Mouse (Mus musculus): ENCODE results near the gene Gm16867.
"Not testable (repeated sequence)": the region's sequence is repeated elsewhere in the genome, so short reads cannot be mapped to it uniquely, and the experiment has no call there.

The Gm16867 gene

DNA sequence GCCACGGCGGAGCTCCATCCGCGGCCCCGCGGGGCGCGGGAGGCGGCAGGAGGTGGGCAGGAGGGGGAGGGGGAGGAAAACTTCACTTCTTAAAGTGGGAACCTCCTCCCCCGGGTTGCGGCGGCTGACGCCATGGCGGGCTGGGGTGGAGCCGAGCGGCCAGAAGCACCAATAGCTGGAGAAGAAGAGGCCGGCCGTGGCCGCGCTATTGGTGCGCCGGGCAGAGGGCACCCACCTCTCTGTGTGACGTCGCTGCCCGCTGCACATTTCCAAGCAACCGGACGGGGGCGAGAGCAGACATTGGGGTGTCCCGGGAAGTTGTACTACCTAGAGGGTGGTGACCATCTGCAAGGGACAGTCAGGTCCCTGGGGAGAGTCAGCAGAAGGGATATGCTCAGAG lies at the start of gene Gm16867:
Gm16867 (minus strand) TSS at position 189 of the 400 bp plus-strand sequence.
- DNase-seq (ENCODE audit: low read depth) = not testable (repeated sequence)

DNA sequence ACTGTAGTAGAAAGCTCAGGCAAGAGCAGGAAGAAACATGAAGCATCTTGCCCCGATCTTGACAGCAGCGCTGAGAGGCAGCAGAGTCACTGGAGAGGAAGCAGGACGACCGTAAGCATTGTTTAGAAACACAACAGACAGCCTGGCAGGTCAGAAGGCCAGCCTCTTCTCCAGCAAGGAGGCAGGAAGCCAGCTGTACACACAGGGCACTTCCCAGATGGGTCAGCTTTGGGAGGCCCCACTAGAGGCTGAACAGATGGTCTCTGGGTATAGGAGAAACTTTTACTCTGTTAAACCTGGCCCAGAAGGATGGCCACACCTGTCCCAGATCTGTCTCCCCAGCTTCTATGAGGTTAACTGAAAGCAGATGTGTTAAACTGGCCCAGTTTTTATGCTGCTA lies 44.1 kb upstream of the Gm16867 start:
- DNase-seq (ENCODE audit: low read depth) = not testable (repeated sequence)

DNA sequence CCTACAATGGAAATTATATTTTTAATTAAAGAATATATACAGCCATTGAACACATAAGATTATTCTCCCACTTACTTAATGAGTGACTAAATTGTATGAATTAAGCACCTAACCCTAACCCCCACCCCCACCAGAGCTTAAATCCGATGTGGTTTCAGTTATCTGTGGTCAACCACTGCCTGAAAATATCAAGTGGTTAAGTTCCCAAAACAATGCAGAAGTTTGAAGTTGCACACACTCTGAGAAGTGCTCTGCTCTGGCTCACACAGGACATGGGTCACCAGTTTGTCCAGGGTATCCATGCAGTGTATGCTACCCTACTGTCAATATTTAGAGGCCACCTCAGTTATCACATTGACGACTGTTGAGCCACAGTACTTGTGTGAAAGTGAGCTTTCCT lies 41.9 kb upstream of the Gm16867 start:
- not testable (repeated sequence) for DNase-seq (ENCODE audit: low read depth)

DNA sequence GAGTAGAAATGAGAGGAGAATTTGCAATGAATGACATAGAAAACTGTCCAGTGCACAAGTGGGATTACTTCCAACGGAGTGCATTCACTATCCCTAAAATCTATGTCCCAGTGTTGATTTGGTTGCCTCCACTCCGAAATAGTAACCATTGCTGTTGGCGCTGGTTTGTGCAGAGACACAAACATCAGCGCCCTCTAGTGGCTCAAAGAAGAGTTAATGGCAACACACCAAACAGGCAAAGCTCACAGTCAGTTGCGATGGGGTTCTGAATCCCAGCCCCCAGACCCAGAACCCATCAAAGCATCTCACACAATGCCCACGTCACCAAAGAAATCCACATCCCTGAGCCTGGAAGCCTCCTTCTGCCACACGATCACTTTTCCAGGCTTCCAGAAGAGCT lies 40.9 kb upstream of the Gm16867 start:
- not testable (repeated sequence) for DNase-seq (ENCODE audit: low read depth)

DNA sequence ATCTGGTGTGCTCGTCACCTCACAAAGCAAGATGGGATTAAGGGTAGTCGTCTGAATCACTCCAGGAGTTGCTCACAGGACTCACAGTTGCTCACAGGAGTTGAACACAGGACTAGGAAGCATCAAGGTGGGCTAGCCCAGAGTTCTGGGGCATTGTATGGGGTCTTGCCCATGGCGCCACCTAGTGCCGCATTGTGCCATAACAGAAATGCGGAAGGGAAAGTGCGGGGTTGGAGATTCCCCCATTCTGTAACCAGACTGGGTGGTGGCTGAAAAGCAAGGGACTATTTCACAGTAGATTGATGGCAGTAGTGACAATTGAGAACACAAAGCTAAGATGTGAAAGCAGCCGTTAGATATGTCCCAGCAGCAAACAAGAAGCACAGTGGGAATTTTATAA lies 39.5 kb upstream of the Gm16867 start:
- not testable (repeated sequence) for DNase-seq (ENCODE audit: low read depth)

DNA sequence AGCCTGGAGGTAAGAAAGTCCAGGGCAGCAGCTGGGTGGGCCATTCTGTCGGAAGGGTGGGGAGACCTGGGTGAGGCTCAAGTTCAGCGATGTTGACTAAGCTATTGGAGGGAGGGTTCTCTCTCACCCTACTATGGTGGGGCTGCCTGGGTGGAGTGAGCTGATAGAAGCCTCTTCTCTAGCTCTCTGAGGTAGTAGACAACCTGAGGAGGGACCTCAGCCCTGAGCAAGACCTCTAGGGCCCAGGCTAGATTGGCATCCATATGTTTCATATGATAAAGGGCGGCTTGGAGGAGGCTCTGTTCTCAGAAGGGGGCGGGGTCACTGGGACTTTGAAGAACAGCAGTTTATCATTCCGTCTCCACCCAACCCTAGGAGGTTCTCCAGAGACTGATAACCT lies 37.0 kb upstream of the Gm16867 start:
- not testable (repeated sequence) for DNase-seq (ENCODE audit: low read depth)

DNA sequence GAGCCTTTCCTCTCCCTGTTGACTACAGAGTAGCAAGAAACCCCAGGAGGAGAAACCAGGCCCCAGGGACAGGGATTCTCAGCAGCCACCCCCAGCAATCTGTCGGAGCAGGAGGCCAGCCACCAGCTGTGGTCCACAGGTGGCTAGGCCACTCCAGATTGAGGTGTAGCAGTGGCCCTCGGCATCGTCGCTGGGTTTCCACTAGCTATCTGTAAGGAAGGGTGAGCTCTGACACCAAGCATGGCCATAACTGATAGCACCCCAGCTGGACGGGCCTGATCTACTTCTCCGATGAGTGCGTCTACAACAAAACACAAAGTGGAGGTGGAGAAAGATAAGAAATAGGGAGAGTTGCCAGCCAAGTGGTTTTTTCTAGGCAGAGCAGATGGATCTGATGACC lies 33.4 kb upstream of the Gm16867 start:
- DNase-seq (ENCODE audit: low read depth) = not testable (repeated sequence)

DNA sequence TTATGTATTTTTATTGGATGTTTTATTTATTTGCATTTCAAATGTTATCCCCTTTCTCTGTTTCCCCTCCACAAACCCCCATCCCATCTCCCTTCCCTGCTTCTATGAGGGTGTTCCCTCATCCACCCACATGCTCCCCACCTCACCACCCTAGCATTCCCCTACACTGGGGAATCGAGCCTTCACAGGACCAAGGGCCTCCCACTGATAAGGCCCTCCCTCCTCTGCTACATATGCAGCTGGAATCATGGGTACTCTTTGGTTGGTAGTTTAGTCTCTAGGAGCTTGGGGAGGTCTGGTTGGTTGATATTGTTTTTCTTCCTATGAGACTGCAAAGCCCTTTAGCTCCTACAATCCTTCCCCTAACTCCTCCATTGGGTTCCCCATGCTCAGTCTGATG lies 23.0 kb upstream of the Gm16867 start:
- DNase-seq (ENCODE audit: low read depth) = not testable (repeated sequence)

DNA sequence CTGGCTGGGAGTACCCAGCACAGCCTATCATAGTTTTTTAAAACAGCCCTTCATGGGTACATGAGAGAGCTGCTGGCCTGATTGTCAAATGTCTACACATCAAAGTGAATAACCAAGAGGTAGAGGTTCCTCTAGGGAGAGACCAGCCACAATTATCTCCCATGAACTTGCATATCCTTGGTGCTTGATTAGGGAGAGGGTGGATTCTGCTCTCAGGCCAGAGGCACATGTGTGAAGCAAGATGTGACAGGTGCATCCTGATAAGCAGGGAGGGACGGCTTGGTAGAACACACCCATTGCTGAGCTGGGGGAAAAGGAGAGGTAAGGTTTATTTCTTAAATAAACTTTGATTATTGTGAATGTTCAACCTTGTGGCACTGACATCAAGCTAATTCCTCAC lies 19.8 kb upstream of the Gm16867 start:
- DNase-seq (ENCODE audit: low read depth) = not testable (repeated sequence)

DNA sequence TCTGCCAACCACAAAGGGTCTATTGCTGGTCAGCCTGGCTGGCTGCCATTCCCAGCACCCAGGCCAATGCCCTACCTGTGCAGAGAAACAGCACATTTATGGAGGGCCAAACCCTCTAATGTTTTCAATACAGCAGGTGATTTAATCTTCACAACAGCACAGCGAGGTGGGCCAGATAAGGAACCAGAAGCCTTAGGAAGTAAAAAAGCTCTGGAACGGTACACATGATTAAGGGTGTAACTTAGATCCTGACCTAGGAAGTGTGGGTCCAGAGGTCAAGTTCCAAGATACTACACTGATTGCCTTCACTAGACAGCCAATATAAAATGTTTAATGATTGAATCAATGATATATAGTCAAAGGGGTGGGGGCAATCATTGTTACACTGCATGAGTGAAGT lies 17.6 kb upstream of the Gm16867 start:
- not testable (repeated sequence) for DNase-seq (ENCODE audit: low read depth)

DNA sequence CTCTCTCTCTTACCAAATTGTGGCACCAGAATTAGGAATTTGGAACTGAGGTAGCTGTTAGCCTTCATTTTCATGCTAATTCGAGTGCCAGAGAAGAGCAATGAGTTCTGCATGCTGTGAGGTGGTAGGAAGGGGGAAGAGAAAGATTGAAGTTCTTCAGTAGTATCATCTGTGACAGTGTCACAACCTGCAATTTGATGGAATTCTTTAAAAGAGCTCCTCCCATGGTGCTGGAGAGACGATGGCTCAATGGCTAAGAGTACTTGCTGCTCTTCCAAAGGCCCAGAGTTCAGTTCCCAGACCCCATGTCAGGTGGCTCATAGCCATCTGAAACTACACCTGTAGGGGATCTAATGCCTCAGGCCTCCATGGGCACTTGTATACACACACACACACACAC lies 9.3 kb upstream of the Gm16867 start, which contains the start of gene Gm27179:
Gm27179 (minus strand) TSS at position 101 of the 400 bp plus-strand sequence.
- not testable (repeated sequence) for DNase-seq (ENCODE audit: low read depth)

DNA sequence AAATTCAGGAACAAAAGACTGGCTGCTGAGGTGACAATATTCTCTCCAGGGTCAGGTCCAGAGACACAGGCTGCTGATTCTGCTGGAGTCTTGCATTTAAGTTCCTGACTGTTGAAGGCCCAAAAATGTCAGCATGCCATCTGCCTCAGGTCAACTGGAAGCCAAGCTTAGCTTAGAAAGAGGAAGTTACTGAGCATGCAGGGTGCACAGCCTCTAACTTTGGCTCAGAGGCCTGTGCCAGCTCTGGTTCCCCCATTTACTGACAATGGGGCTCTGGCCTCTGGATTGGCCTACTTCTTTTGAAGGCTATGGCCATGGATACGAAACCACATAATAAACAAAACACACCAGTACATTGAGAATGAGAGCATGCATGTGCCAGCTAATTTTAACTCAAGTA lies 3.8 kb upstream of the Gm16867 start:
- DNase-seq (ENCODE audit: low read depth) = not testable (repeated sequence)

DNA sequence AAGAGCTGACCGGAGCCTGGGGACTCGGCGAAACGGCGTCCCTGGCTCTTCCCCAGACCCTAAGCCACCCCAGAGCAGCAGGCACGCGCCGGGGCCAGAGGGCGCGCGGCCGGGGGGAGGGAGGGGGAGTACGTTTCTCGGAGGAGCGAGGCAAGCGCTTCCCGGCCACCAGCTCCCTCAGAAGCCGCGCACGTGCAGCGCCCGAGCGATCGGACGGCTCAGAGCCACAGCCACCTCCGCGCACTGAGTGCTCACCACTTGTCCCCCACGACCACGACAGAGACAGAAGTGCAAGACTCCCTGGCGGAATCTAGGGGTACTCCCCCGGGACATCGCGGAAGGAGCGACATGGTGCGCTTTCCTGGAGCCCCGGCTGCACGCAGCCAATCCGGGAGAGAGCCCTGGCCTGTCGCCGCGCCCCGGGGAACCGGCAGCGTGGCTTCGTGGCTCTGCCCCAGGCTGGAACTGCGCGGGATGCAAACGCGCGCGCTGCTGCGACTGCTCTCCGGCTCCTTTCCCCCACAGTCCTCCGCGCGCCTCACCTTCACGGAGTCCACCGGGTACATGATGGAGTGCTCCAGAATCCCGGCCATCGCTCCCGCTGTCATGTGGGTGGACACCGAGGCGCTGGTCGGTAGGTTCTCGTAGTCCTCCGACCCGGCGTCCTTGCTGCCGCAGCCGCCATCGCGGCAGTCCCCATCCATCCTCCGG lies 567 bp downstream of the Gm16867 start:
- DNase-seq (ENCODE audit: low read depth) = not testable (repeated sequence)

DNA sequence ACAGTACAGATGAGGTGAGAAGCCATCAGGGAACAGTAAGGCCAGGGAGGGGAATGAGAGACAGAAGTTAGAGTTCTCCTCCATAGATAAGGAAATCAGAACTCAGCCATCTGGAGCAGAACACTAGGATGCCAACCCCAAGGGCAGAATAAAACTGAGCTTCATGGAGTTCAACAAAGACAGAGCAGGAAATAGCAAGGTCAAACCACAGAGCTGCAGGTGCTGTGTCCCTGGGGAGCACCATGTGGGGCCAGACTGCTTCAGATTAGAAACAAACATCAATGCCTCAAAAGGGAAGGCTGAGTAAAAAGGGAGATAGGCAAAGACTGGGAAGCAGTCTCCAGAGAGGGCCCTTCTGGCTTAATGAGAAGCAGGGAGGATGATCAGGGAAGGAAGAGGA lies 6.9 kb downstream of the Gm16867 start:
- not testable (repeated sequence) for DNase-seq (ENCODE audit: low read depth)

DNA sequence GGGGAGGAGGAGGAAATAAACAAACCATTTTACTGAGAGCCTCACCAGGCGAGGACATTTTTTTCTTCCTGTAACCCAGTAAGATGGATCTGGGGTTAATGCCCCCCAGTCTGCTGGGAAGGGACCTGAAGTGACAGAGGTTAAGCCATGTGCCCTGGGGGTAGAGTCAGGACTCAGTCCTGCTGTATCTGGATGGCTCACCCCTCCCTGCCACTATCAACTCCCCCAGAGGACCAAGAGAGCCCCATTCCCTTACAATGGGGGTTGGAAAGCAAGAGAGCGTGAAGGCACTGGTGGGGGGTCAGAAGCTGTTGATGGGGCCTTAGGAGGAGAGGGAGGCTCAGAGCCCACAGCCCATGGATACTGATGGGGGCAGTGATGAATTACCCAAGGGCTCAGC lies 8.2 kb downstream of the Gm16867 start:
- DNase-seq (ENCODE audit: low read depth) = not testable (repeated sequence)

DNA sequence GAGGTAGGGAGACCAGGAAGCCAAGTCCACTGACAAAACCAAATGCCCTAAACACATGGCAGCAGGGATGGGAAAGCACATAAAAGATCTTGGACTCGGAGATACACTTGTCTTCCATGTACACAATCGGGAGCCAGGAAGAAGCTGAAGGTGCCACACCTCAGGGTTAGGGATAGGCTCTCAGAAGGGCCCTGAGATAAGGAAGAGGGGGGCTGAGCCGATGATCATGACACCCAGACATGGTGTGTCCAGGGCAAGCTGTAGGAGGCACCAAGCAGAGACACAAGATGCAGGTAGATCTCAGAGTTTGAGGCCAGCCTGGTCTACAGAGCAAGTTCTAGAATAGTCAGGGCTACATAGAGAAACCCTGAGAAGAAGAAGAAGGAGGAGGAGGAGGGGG lies 8.6 kb downstream of the Gm16867 start:
- DNase-seq (ENCODE audit: low read depth) = not testable (repeated sequence)

DNA sequence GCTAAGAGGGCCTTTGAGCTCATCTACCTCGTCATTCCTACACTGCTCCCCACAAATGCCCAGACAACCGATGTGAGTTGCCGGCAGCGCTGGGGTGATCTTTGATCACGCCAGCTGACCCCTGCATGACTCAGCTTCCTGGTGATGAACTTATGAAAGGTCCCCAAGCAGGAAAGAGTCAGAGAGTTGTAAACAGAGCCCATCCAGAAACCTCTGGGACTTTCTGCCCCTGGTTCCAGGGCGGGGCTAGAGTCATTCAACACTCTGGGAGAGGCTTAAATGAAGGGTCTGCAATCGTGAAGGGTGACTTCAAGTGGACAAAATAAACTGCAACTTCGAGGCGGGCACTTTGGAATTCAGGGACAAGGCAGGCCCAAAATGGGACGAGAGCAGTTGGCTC lies 15.2 kb downstream of the Gm16867 start:
- not testable (repeated sequence) for DNase-seq (ENCODE audit: low read depth)

DNA sequence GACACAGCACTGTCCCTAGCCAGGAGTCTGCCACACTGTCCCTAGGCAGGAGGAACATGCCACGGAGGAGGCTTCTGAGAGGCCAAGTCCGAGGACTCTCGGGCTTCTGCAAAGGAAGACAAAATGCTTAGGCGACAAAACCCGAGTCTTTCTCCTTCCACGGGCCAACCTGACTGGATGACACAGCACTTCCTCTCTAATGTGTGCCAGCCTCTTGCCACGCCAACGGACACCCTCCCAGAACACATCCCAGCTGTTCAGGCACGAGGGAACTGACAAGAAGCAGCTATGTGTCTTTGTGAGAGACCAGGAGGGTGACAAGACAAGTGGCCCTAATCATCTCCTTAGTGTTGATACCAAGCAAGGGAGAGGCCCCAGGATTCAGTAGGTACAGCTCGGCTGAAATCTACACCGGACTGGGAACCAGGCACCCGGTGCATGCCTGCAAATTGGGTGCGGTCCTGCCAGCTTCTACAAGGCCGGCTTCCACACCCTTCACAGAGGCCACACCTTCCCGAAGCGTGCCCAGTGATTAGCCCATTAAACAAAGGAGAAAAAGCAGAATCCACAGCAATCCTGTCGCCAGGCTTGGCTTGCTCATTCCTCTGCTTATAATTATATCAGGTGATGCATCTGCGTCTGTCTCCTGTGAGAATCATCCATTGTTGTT lies 17.6 kb downstream of the Gm16867 start:
- not testable (repeated sequence) for DNase-seq (ENCODE audit: low read depth)

DNA sequence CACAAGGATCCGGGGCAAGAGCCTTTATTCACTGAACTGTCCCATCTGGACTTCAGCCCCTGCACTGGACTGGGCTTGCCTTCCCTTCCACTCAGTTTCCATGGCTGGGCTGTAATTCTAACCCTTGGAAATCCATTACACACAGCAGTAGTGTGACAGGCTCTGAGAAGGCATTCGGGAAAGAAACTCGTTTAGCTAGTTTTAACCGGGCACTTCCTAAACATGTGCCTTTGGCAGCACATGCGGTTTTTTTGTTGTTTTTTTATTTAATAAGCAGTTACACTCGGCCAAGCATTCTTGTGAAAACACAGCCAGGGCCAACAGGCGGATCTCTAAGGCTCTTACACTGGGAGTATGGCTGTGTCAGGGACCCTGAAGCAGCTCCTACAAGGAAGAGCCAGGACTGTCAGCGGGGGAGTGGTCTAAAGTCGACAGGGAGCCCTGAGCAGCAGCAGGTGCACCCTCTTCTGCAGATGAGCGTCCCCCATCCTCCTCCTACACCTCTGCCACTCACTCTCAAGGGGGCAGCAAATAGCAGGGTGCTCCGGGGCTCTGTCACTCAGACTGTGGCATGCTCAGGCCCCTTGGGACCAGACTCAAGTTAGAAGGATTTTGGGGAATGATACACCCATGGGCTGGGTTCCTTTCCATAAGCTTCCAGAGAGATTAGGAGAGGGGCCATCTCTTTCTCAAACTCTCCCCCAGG lies 29.1 kb downstream of the Gm16867 start:
- not testable (repeated sequence) for DNase-seq (ENCODE audit: low read depth)

DNA sequence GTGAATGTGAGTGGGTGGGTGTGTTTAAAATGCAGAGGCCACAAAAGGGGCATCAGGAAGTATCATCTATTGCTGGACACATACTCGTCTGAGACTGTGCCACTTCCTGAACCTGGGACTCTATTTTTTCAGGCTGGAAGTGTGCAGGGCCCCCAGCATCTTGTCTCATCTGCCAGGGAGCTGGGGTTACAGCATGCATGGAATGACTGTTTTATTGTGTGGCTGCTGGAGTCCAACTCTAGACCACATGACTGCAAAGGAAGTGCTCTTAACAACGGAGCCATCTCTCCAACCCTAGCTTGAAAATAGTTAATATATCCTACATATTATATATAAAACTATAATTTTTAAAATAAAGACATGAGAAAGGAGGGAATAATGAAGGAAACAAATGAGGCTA lies 29.8 kb downstream of the Gm16867 start:
- DNase-seq (ENCODE audit: low read depth) = not testable (repeated sequence)

DNA sequence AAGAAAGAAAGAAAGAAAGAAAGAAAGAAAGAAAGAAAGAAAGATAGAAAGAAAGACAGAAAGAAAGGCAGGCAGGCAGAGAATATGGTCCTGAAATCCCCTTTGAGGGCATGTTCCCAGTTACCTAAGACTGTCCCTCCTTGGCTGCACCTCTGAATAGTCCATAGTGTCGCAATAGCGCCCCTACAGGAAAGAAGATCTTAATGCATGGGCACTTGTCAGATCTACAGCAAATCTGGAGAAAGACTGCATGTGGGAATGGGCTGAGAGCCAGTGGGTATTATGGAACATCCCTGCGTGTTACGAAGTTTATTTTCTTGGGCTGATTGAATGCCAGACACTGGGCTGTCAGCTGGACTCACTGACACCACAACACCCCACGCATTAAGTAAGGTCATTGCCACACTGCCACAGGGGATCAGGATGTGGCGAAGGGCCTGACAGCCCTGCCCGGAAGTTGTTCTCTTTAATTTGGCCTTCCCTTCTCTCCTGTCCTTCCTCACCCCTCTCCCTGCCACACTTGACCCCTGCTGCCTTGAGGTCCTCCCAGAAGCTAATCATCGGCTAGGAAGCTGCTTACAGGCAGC lies 32.9 kb downstream of the Gm16867 start:
- not testable (repeated sequence) for DNase-seq (ENCODE audit: low read depth)

DNA sequence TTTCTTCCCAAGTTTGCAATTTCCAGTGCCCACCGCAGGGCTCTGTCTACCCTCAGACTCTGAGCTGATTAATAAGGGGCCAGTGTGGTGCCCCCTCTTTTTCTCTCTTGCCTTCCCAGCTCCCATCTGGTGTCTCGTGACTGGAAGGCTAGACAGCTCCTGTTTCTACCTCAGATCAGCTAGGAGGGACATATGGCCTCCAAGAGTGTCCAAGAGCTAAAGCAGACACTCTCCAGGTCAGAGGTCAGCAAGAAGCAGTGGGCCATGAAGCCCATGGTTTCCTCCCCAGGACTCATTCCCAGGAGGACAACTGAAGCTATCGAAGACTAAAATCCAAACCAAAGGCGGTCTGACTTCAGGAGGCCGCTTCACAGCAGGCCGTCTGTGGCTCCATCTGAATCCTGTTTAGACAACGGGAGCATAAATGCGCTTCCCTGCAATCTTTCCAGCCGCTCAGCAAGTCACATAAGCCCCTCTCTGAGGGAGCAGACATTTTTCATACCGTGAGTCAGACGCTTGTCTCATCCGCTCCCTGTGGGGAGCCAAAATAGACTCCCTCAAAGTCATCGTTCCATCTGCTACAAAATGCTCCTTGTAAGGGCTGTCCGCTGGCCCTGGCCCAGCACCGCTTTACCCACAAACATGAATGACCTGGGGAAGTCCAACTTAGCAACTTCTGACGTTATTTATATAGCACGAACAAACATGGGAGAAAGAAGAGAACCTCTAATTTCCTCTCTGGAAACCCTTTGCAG lies 35.4 kb downstream of the Gm16867 start:
- DNase-seq (ENCODE audit: low read depth) = not testable (repeated sequence)

Measured in fibroblast of lung, adult 2 months (primary cell).